Mouse (Mus musculus): Measurements from ENCODE around the gene Baz2b. TPM values are rescaled to one million over a fixed set of nuclear protein-coding genes. Genes with fewer than 3 reads are reported as not detected.
"Not testable (repeated sequence)": the region's sequence is repeated elsewhere in the genome, so short reads cannot be mapped to it uniquely, and the experiment has no call there.

The Baz2b gene
- polyA plus RNA-seq, 1 experiment from 2014 or later, result 54.8 TPM

GRCm38 (mm10) chr2:60073798-60074197 lies 135.8 kb downstream of the Baz2b start:
- peaks cover 17% of the 10 kb centered on the region for H3K4me1 ChIP-seq (replicated peaks)
- not testable (repeated sequence) for H3K9ac ChIP-seq; H3K9me3 ChIP-seq (replicated peaks); H3K27me3 ChIP-seq (replicated peaks); H3K4me2 ChIP-seq; H3K4me3 ChIP-seq; H3K36me3 ChIP-seq; H3K27ac ChIP-seq (ENCODE audit: poor library complexity, severe bottlenecking); ATAC-seq (ENCODE audit: insufficient number of reproducible peaks, low FRiP score)
- 45% methylated on average over 1 of the region's 1 CpGs for WGBS

- Histone ChIP-seq H3K4me2 (no peak overlapping the region), H3K9me3 (replicated peaks) (no peaks in the 10 kb centered on the region), H3K27ac (ENCODE audit: poor library complexity, severe bottlenecking) (no peak overlapping the region), H3K4me3 (no peak overlapping the region), H3K9ac (no peak overlapping the region), H3K4me1 (replicated peaks) (peaks cover 5% of the 10 kb centered on the region), H3K27me3 (replicated peaks) (no peaks in the 10 kb centered on the region), H3K36me3 (peaks cover 9% of the 10 kb centered on the region)
- no peak for ATAC-seq (ENCODE audit: insufficient number of reproducible peaks, low FRiP score)
- 49% methylated on average over 8 of the region's 8 CpGs for WGBS
Observed at GRCm38 (mm10) chr2:60071813-60072212, 137.8 kb downstream of the Baz2b start.

- ATAC-seq (ENCODE audit: insufficient number of reproducible peaks, low FRiP score), result no peak
- H3K4me3 ChIP-seq, result no peak overlapping the region
- peaks cover 3% of the 10 kb centered on the region for H3K4me1 ChIP-seq (replicated peaks)
- no peak overlapping the region for H3K4me2 ChIP-seq
- peaks cover 9% of the 10 kb centered on the region for H3K36me3 ChIP-seq
- no peak overlapping the region for H3K9ac ChIP-seq
- H3K27me3 ChIP-seq (replicated peaks), result no peaks in the 10 kb centered on the region
- H3K9me3 ChIP-seq (replicated peaks), result no peaks in the 10 kb centered on the region
- no peak overlapping the region for H3K27ac ChIP-seq (ENCODE audit: poor library complexity, severe bottlenecking)
- WGBS, result 81% methylated on average over 5 of the region's 5 CpGs
Observed at GRCm38 (mm10) chr2:60070938-60071337, 138.7 kb downstream of the Baz2b start.

- no peaks in the 10 kb centered on the region for H3K27me3 ChIP-seq (replicated peaks)
- H3K4me3 ChIP-seq, result no peak overlapping the region
- WGBS, result 93% methylated on average over 3 of the region's 3 CpGs
- 0 out of 2 replicates have a peak, but pooled peaks cover 5% of the 10 kb centered on the region for H3K9me3 ChIP-seq (replicated peaks)
- H3K9ac ChIP-seq, result no peak overlapping the region
- H3K4me1 ChIP-seq (replicated peaks), result peaks cover 3% of the 10 kb centered on the region
- no peak for ATAC-seq (ENCODE audit: insufficient number of reproducible peaks, low FRiP score)
- H3K36me3 ChIP-seq, result peaks cover 20% of the 10 kb centered on the region
- H3K4me2 ChIP-seq, result no peak overlapping the region
- no peak overlapping the region for H3K27ac ChIP-seq (ENCODE audit: poor library complexity, severe bottlenecking)
Observed at GRCm38 (mm10) chr2:60068468-60068867, 141.2 kb downstream of the Baz2b start.

GRCm38 (mm10) chr2:60065415-60065814 lies 144.2 kb downstream of the Baz2b start:
- peaks cover 26% of the 10 kb centered on the region for H3K36me3 ChIP-seq
- H3K9ac ChIP-seq, result no peak overlapping the region
- no peaks in the 10 kb centered on the region for H3K27me3 ChIP-seq (replicated peaks)
- no peak overlapping the region for H3K4me3 ChIP-seq
- peaks cover 9% of the 10 kb centered on the region; the same call in 1 of the 2 replicates for H3K9me3 ChIP-seq (replicated peaks)
- no peaks in the 10 kb centered on the region; the same call in 1 of the 2 replicates for H3K4me1 ChIP-seq (replicated peaks)
- H3K27ac ChIP-seq (ENCODE audit: poor library complexity, severe bottlenecking), result no peak overlapping the region
- ATAC-seq (ENCODE audit: insufficient number of reproducible peaks, low FRiP score), result no peak
- no peak overlapping the region for H3K4me2 ChIP-seq
- 84% methylated on average over 5 of the region's 5 CpGs for WGBS

- Histone ChIP-seq H3K4me2 (no peak overlapping the region), H3K4me1 (replicated peaks) (peaks cover 18% of the 10 kb centered on the region), H3K9ac (no peak overlapping the region), H3K27ac (ENCODE audit: poor library complexity, severe bottlenecking) (no peak overlapping the region), H3K9me3 (replicated peaks) (peaks cover 7% of the 10 kb centered on the region; the same call in 1 of the 2 replicates), H3K36me3 (peaks cover 23% of the 10 kb centered on the region), H3K27me3 (replicated peaks) (no peaks in the 10 kb centered on the region), H3K4me3 (no peak overlapping the region)
- WGBS, result 94% methylated on average over 1 of the region's 1 CpGs
- ATAC-seq (ENCODE audit: insufficient number of reproducible peaks, low FRiP score), result no peak
Observed at GRCm38 (mm10) chr2:60060185-60060775, 149.4 kb downstream of the Baz2b start.

GRCm38 (mm10) chr2:60059300-60059699 lies 150.3 kb downstream of the Baz2b start:
- Histone ChIP-seq H3K27ac (ENCODE audit: poor library complexity, severe bottlenecking) (no peak overlapping the region), H3K9me3 (replicated peaks) (peaks cover 3% of the 10 kb centered on the region; the same call in 1 of the 2 replicates), H3K36me3 (peaks cover 14% of the 10 kb centered on the region), H3K4me3 (no peak overlapping the region), H3K9ac (no peak overlapping the region), H3K4me2 (no peak overlapping the region), H3K27me3 (replicated peaks) (no peaks in the 10 kb centered on the region), H3K4me1 (replicated peaks) (peaks cover 27% of the 10 kb centered on the region)
- ATAC-seq (ENCODE audit: insufficient number of reproducible peaks, low FRiP score), result no peak
- 89% methylated on average over 5 of the region's 5 CpGs for WGBS

GRCm38 (mm10) chr2:60056043-60056442 lies 153.6 kb downstream of the Baz2b start:
- H3K9me3 ChIP-seq (replicated peaks), result no peaks in the 10 kb centered on the region
- ATAC-seq (ENCODE audit: insufficient number of reproducible peaks, low FRiP score), result no peak
- no peak overlapping the region for H3K9ac ChIP-seq
- H3K27ac ChIP-seq (ENCODE audit: poor library complexity, severe bottlenecking), result peak overlapping the region; percentile 19; the same call in 1 of the 2 replicates
- H3K4me1 ChIP-seq (replicated peaks), result peaks cover 42% of the 10 kb centered on the region
- H3K36me3 ChIP-seq, result no peaks in the 10 kb centered on the region
- 21% methylated on average over 4 of the region's 4 CpGs for WGBS
- no peak overlapping the region for H3K4me2 ChIP-seq
- H3K4me3 ChIP-seq, result no peak overlapping the region
- H3K27me3 ChIP-seq (replicated peaks), result no peaks in the 10 kb centered on the region

GRCm38 (mm10) chr2:60054808-60055535 lies 154.7 kb downstream of the Baz2b start:
- peaks cover 49% of the 10 kb centered on the region for H3K4me1 ChIP-seq (replicated peaks)
- H3K9me3 ChIP-seq (replicated peaks), result no peaks in the 10 kb centered on the region
- no peak overlapping the region for H3K9ac ChIP-seq
- no peak for ATAC-seq (ENCODE audit: insufficient number of reproducible peaks, low FRiP score)
- no peaks in the 10 kb centered on the region for H3K27me3 ChIP-seq (replicated peaks)
- H3K36me3 ChIP-seq, result no peaks in the 10 kb centered on the region
- 70% methylated on average over 10 of the region's 10 CpGs for WGBS
- H3K4me3 ChIP-seq, result no peak overlapping the region
- H3K27ac ChIP-seq (ENCODE audit: poor library complexity, severe bottlenecking), result no peak overlapping the region
- H3K4me2 ChIP-seq, result no peak overlapping the region

GRCm38 (mm10) chr2:60053222-60054010 lies 156.2 kb downstream of the Baz2b start:
- H3K27me3 ChIP-seq (replicated peaks), result no peaks in the 10 kb centered on the region
- H3K9me3 ChIP-seq (replicated peaks), result no peaks in the 10 kb centered on the region
- no peak overlapping the region for H3K27ac ChIP-seq (ENCODE audit: poor library complexity, severe bottlenecking)
- ATAC-seq (ENCODE audit: insufficient number of reproducible peaks, low FRiP score), result no peak
- H3K9ac ChIP-seq, result no peak overlapping the region
- 85% methylated on average over 11 of the region's 11 CpGs for WGBS
- H3K4me2 ChIP-seq, result no peak overlapping the region
- H3K4me1 ChIP-seq (replicated peaks), result peaks cover 48% of the 10 kb centered on the region
- H3K4me3 ChIP-seq, result no peak overlapping the region
- H3K36me3 ChIP-seq, result no peaks in the 10 kb centered on the region
